Mouse (Mus musculus): ENCODE data around the gene Gng7.
"Not testable (repeated sequence)": the region's sequence is repeated elsewhere in the genome, so short reads cannot be mapped to it uniquely, and the experiment has no call there.

Gene Gng7

DNA sequence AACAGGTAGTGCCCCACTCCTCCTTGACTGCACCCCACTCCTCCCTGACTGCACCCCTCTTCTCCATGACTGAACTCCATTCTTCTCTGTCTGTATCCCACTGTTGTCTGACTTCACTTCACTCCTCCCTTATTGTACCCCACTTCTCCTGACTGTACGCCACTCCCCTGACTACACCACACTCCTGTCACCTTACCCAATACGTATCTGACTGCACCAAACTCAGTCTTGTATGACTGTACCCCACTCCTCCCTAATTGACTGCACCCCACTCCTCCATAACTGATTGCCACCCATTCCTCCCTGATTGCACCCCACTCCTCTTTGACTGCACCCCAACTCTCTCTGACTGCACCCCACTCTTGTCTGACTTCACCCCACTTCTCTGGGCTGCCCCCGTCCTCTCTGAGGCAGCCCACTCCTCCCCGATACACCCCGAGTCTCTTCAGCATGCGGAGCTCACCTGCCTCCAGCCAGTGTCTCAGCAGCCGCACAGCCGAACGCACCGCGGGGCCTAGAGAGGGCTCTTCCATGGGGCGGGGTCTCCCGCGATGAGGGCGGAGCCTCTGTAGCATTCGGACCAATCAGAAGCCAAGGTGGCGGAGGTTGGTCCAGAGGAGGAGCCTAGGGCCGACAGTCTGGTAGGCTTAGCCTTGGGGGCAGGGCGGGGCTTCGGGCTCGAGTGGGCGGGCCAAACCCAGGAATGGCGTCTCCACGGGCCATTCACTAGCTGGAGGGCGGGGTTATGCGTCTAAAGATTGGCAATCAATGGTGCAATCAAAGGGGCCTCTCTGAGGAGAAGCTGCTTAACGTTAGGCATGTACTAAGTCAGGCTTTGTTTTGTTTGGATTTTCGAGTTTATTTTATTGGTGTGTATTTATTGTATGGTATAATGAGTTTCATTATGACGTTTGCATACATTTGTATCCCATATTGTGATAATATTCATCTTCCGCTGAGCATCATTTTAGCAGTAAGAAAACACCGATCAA is at the start of gene Gng7:
Gene Gng7, minus strand, starts transcription at position 553 of the 992 bp plus-strand sequence.
- peak; percentile 70 for DNase-seq (ENCODE audit: low spot score)

GRCm38 (mm10) chr10:81064519-81064918 is 49.8 kb upstream of the Gng7 start:
- not testable (repeated sequence) for DNase-seq (ENCODE audit: low spot score)

GRCm38 (mm10) chr10:81062710-81063109 is 48.0 kb upstream of the Gng7 start:
- DNase-seq (ENCODE audit: low spot score), result no peak

DNA sequence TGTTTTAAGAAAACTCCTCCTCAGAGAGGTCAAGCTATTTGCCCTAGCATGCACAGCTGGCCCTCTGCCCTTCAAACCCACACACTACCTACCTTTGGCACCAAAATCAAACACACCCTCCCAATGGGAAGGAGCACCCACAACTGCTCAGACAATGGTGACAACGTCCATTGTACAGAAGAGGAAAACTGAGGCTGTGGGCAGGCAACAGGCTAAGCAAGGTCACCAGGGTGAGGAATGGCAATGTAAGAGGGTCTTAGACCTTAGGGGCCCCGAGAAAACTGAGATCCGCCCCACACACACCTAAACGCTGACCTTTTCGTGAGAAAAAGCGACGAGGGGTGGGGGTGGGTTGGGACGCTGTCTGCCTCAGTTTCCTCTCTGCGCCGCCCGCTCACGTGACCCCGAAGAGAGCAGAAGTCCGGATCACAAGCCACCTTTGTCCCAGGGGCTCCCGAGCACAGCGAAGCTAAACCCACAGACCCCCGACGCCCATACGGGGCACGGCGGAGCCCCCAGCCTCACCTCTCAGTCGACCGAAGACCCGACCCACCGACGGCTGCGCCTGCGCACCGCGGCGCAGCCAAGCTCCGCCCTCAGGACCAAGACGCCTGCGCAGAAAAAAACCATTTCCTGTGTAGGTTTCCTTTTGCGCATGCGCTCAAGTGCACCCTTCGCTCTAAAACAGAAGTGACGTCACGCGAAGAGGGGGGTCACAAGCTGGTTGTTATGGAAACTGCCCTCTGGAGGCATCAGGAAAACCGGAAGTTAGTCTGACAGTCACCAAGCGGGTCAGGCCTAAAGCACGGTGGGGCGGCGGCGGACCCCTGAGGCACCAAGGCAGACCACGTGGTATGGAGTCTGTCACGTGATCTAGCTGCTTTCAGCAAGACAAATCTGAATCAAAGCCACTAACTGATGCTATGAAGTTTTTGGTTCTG is 45.1 kb upstream of the Gng7 start, which contains the start of gene Sgta:
Gene Sgta, minus strand, starts transcription at position 579 of the 941 bp plus-strand sequence.
- DNase-seq (ENCODE audit: low spot score), result peak; percentile 93

- no peak for DNase-seq (ENCODE audit: low spot score)
These were observed 44.2 kb upstream of the Gng7 start for GRCm38 (mm10) chr10:81058896-81059295.

GRCm38 (mm10) chr10:81057406-81058130 is 42.8 kb upstream of the Gng7 start:
- no peak for DNase-seq (ENCODE audit: low spot score)

DNA sequence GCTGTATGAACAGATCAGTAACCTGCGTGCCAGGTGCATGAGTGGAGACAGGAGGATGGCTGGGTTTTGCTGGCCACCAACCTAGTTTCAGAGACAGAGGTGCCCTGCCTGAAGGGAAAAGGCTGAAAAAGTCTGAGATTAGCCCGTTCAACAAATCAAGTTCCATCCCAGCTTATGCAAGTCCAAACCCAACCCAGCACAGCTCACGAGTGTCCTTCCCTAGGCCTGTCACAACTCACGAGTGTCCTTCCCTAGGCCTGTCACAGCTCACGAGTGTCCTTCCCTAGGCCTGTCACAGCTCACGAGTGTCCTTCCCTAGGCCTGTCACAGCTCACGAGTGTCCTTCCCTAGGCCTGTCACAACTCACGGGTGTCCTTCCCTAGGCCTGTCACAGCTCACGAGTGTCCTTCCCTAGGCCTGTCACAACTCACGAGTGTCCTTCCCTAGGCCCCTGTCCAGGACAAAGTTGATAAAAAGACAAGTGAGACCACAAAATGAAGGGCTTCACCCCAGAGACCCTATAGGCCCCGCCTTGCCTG is 41.1 kb upstream of the Gng7 start:
- DNase-seq (ENCODE audit: low spot score), result not testable (repeated sequence)

- DNase-seq (ENCODE audit: low spot score), result no peak
These were observed 40.4 kb upstream of the Gng7 start for GRCm38 (mm10) chr10:81055169-81055568.

GRCm38 (mm10) chr10:81052577-81052976 is 37.8 kb upstream of the Gng7 start:
- DNase-seq (ENCODE audit: low spot score), result no peak

DNA sequence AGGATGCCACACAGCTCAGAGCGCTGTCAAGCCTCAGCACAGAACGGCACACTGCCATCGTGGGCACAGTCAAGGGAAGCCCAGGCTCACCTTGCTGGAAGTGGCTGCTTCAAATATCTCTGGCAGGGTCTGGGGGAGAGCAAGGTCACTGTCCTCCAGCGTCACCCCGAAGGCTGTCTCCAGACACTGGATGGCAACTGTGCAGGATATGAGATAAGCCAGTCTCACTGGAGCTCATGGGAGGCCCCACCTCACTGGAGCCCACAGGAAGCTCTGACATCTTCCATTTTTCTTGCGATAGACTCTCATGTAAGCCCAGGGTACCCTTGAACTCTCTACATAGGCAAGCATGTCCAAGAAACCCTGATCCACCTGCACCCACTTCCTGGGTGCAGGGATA is 36.4 kb upstream of the Gng7 start:
- no peak for DNase-seq (ENCODE audit: low spot score)

DNA sequence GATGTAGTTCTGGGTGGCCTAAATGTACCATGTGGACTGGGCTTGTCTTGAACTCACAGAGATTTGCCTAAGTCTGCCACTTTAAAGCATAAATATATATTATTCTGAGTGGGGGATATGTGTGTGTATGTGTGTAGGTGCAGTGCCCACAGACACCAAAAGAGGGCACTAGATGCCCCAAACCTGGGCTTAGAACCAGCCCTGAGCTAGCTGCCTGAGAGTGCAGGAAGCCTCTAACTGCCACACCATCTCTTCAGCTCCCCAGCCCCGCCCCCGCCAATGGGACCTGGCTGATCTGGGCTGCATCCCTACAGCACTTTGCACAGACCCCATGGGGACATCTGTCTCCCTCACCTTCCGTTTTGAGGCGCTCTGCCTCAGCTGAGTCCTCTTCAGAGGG is 35.9 kb upstream of the Gng7 start:
- DNase-seq (ENCODE audit: low spot score), result no peak

DNA sequence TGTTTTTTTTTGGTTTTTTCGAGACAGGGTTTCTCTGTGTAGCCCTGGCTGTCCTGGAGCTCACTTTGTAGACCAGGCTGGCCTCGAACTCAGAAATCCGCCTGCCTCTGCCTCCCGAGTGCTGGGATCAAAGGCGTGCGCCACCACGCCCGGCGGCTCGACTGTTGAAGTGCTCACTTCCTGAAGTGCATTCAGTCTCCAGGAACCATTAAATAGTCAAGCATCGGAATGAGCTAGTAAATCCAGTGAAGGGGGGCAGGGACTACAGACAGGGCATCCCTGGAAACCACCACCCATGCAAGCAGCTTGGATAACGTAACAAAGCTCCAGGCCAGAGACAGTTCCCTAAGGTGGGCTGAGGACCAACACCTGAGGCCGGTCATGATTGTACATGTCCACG is 30.5 kb upstream of the Gng7 start:
- DNase-seq (ENCODE audit: low spot score), result not testable (repeated sequence)

- peak; percentile 38 for DNase-seq (ENCODE audit: low spot score)
These were observed 26.9 kb upstream of the Gng7 start for GRCm38 (mm10) chr10:81041458-81042175.

- peak; percentile 93 for DNase-seq (ENCODE audit: low spot score)
These were observed 22.3 kb upstream of the Gng7 start, which contains the start of gene Slc39a3 for GRCm38 (mm10) chr10:81036988-81037580. TSS of gene Slc39a3 (minus strand) at chr10:81037426.

GRCm38 (mm10) chr10:81036251-81036650 is 21.5 kb upstream of the Gng7 start:
- DNase-seq (ENCODE audit: low spot score), result no peak

GRCm38 (mm10) chr10:81033586-81033985 is 18.8 kb upstream of the Gng7 start:
- no peak for DNase-seq (ENCODE audit: low spot score)

GRCm38 (mm10) chr10:81029031-81029430 is 14.3 kb upstream of the Gng7 start:
- no peak for DNase-seq (ENCODE audit: low spot score)

GRCm38 (mm10) chr10:81028219-81028618 is 13.5 kb upstream of the Gng7 start:
- DNase-seq (ENCODE audit: low spot score), result no peak

DNA sequence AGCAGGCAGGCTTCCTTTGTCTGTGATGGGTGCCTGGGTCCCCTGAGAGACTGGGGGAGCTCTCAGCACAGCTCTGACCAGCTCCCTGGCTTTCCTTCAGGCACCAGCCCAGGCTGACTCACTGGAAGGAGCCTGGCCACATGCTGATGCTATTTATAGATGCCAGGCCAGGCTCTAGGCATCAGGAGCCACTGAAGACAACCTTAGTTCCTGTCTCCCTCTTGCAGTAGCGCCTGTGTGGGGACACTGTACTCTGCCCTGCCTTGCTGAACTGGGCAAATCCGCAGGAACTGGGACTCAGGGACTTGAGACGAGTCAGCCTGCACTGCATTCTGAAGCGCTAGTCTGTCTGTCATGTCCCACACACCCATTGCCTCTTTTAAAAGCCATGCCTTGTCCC is 12.6 kb upstream of the Gng7 start:
- no peak for DNase-seq (ENCODE audit: low spot score)

DNA sequence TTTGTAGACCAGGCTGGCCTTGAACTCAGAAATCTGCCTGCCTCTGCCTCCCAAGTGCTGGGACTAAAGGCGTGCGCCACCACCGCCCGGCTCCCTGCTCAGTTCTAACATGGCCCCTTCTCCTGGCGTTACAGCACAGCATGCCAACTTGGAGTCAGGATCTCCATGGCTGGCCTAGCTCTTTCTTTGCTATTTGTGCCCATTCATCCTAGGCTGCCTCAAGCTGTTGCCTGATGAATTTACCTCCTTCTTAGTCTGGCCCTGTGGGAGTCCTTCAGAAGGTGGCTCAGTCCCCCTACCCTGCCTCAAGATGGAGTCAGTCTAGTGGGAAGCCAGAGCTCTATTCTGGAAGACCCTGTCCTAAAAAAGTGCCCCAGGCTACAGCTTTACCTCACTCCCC is 12.1 kb upstream of the Gng7 start:
- no peak for DNase-seq (ENCODE audit: low spot score)
